ENCODE assay signal across 8 mouse cellular contexts in the genomic region with DNA sequence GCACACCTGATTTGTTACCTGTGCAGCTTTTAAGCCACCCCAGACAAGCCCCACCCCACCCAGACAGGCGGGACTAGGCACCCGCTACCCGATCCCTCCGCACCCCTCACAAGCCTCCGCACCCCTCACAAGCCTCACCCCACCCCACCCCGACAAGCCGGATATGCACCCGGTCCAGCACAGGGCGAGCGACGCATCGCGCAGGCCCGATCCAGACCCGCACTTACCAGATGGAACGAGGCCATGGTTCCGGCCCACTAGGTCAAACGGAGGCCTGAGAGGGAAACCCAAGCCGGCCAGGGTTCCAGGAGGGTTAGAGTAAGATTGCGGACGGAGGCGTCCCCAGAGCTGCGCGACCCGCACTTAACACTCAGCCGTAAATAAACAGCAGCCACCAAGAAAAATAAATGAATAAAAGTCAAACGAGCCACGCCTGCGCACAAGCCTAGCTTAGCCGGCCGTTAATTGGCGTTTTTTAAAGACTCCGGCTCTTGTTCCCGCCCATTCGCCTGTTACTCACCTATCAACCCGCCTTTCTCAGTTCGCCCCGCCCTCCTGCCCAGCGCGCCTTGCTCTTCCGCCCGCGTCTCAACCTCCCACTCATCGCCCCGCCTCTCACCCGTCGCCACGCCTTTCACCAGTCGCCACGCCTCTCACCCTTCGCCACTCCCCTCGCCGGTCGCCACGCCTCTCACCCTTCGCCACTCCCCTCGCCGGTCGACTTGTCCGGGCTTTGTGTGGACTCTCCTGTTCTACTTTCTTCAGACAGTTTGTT. TPM values are rescaled to one million over a fixed set of nuclear protein-coding genes. Genes with fewer than 3 reads are reported as not detected.
DNase-seq lines count a peak whose midpoint lies in the region; ATAC-seq and TF ChIP-seq lines count a peak whose summit lies in the region.

A gene (minus strand): TSS at position 483 of the 775 bp plus-strand sequence.

- peak within 1 kb of the TSS; percentile 75 for H3K4me3 ChIP-seq in heart, embryonic 12.5 days
- H3K4me3 ChIP-seq in kidney, postnatal 0 days (replicated peaks; ENCODE audit: low read depth, low read length): peak within 1 kb of the TSS; percentile 80
- H3K4me3 ChIP-seq in liver, embryonic 11.5 days (ENCODE audit: low read depth, low read length): peak within 1 kb of the TSS; percentile 79
- H3K4me3 ChIP-seq in stomach, embryonic 14.5 days (ENCODE audit: low read depth, low read length): peak within 1 kb of the TSS; percentile 79

- no peaks in the 10 kb centered on the region for H3K27me3 ChIP-seq in heart, embryonic 12.5 days (replicated peaks)
- H3K27me3 ChIP-seq in kidney, postnatal 0 days (ENCODE audit: insufficient read depth, low read length): no peaks in the 10 kb centered on the region
- no peaks in the 10 kb centered on the region for H3K27me3 ChIP-seq in liver, embryonic 11.5 days (replicated peaks; ENCODE audit: control insufficient read depth, insufficient read depth, low read length)
- H3K27me3 ChIP-seq in stomach, embryonic 14.5 days (ENCODE audit: control insufficient read depth, insufficient read depth, low read length): no peaks in the 10 kb centered on the region

- under 1% methylated on average over 60 of the region's 60 CpGs for WGBS in heart, embryonic 12.5 days
- under 1% methylated on average over 58 of the region's 60 CpGs for WGBS in kidney, postnatal 0 days
- under 1% methylated on average over 60 of the region's 60 CpGs for WGBS in liver, embryonic 11.5 days
- WGBS in stomach, embryonic 14.5 days: under 1% methylated on average over 60 of the region's 60 CpGs

- no peaks in the 10 kb centered on the region for H3K9me3 ChIP-seq in heart, embryonic 12.5 days (replicated peaks)
- no peaks in the 10 kb centered on the region for H3K9me3 ChIP-seq in kidney, postnatal 0 days (replicated peaks; ENCODE audit: low read length)
- H3K9me3 ChIP-seq in liver, embryonic 11.5 days (ENCODE audit: control insufficient read depth, low read length): no peaks in the 10 kb centered on the region
- no peaks in the 10 kb centered on the region for H3K9me3 ChIP-seq in stomach, embryonic 14.5 days (ENCODE audit: control insufficient read depth, low read depth, low read length)

- peak within 1 kb of the TSS; percentile 86 for H3K9ac ChIP-seq in heart, embryonic 12.5 days
- H3K9ac ChIP-seq in kidney, postnatal 0 days (ENCODE audit: low read depth, low read length): peak within 1 kb of the TSS; percentile 87
- H3K9ac ChIP-seq in liver, embryonic 11.5 days (ENCODE audit: low read depth, low read length): peak within 1 kb of the TSS; percentile 87
- peak within 1 kb of the TSS; percentile 63 for H3K9ac ChIP-seq in stomach, embryonic 14.5 days (replicated peaks; ENCODE audit: low read depth, low read length)

- no peaks in the 10 kb centered on the region for H3K36me3 ChIP-seq in heart, embryonic 12.5 days
- no peaks in the 10 kb centered on the region for H3K36me3 ChIP-seq in kidney, postnatal 0 days (ENCODE audit: insufficient read depth, low read length)
- no peaks in the 10 kb centered on the region for H3K36me3 ChIP-seq in liver, embryonic 11.5 days (ENCODE audit: control insufficient read depth, insufficient read depth, low read length)
- H3K36me3 ChIP-seq in stomach, embryonic 14.5 days (ENCODE audit: control insufficient read depth, insufficient read depth, low read length): no peaks in the 10 kb centered on the region

- H3K4me2 ChIP-seq in heart, embryonic 12.5 days: peak within 1 kb of the TSS; percentile 73
- peak within 1 kb of the TSS; percentile 57 for H3K4me2 ChIP-seq in kidney, postnatal 0 days (ENCODE audit: low read length)
- peak within 1 kb of the TSS; percentile 81 for H3K4me2 ChIP-seq in liver, embryonic 11.5 days
- H3K4me2 ChIP-seq in stomach, embryonic 14.5 days (replicated peaks; ENCODE audit: low read depth, low read length): peak within 1 kb of the TSS; percentile 56

- ATAC-seq in erythroid progenitor cell, adult 5-6 weeks (replicated peaks; ENCODE audit: low FRiP score, poor library complexity, severe bottlenecking): peak; percentile 88
- peak; percentile 98 for ATAC-seq in heart, embryonic 12.5 days (ENCODE audit: insufficient number of reproducible peaks, low FRiP score)
- ATAC-seq in kidney, postnatal 0 days (replicated peaks; ENCODE audit: low FRiP score, low read depth): peak; percentile 97
- peak; percentile 91 for ATAC-seq in liver, embryonic 11.5 days (replicated peaks; ENCODE audit: low FRiP score)
- ATAC-seq in stomach, embryonic 14.5 days (ENCODE audit: insufficient number of reproducible peaks, insufficient read depth, low FRiP score, low read depth): peak; percentile 95

- TF ChIP-seq CTCF in kidney, postnatal 0 days (IDR thresholded peaks at IDR 0.05; ENCODE audit: low read depth): 0 out of 2 replicates have a peak, but pooled peaks have one; percentile 13

- H3K27ac ChIP-seq in heart, embryonic 12.5 days (ENCODE audit: poor library complexity, severe bottlenecking): peak within 1 kb of the TSS; percentile 77
- peak within 1 kb of the TSS; percentile 95 for H3K27ac ChIP-seq in kidney, postnatal 0 days
- H3K27ac ChIP-seq in liver, embryonic 11.5 days (ENCODE audit: low read depth, low read length): peak within 1 kb of the TSS; percentile 94
- peak within 1 kb of the TSS; percentile 92 for H3K27ac ChIP-seq in stomach, embryonic 14.5 days (ENCODE audit: low read length)

- DNase-seq in CD4-positive helper T cell, adult 2 months (ENCODE audit: low read depth, low spot score): peak; percentile 98
- peak; percentile 88 for DNase-seq in brain, embryonic 18.5 days (ENCODE audit: low read depth, low spot score)
- peak; percentile 99 for DNase-seq in kidney, postnatal 0 days (ENCODE audit: low spot score)
- peak; percentile 99 for DNase-seq in liver, embryonic 11.5 days (ENCODE audit: low spot score)
- peak; percentile 99 for DNase-seq in naive thymus-derived CD4-positive, alpha-beta T cell, adult 2 months (ENCODE audit: low read depth)

- H3K4me1 ChIP-seq in heart, embryonic 12.5 days (replicated peaks): peaks cover 12% of the 10 kb centered on the region
- no peaks in the 10 kb centered on the region for H3K4me1 ChIP-seq in kidney, postnatal 0 days (replicated peaks; ENCODE audit: insufficient read depth, low read length)
- peaks cover 7% of the 10 kb centered on the region for H3K4me1 ChIP-seq in liver, embryonic 11.5 days (replicated peaks; ENCODE audit: control insufficient read depth, insufficient read depth, low read length)
- H3K4me1 ChIP-seq in stomach, embryonic 14.5 days (ENCODE audit: control insufficient read depth, insufficient read depth, low read length): peaks cover 7% of the 10 kb centered on the region; the same call in 1 of the 2 replicates

RNA-seq across cellular contexts. Expression of the gene that starts here (rescaled TPM):
- 176 and 205 TPM in 2 replicates for total RNA-seq in erythroid progenitor cell, adult 5-6 weeks (2015; ENCODE audit: low replicate concordance)
- 163 and 170 TPM in 2 replicates for total RNA-seq in erythroid progenitor cell, adult 5-6 weeks (2017; ENCODE audit: low replicate concordance)
- 29.1 and 31.0 TPM in 2 replicates for polyA plus RNA-seq in heart, embryonic 12.5 days (2016; fragmentation: Nextera tagmentation; extraction: Ambion mirVana)
- 20.2 and 22.6 TPM in 2 replicates for polyA plus RNA-seq in kidney, postnatal 0 days (2015; fragmentation: Nextera tagmentation; extraction: Ambion mirVana)
- polyA plus RNA-seq in liver, embryonic 11.5 days (2014; fragmentation: Nextera tagmentation; extraction: Ambion mirVana): 25.7 and 25.8 TPM in 2 replicates
- 41.4 and 41.6 TPM in 2 replicates for polyA plus RNA-seq in stomach, embryonic 14.5 days (2014; fragmentation: Nextera tagmentation; extraction: Ambion mirVana)

Comparison
In these comparisons a context has a peak if more than half of its experiments do, and no peak if none do; other contexts are left out.
1. Peak in every context shown above with its lines: DNase-seq, ATAC-seq, H3K4me3 ChIP-seq and H3K27ac ChIP-seq.